Mouse (Mus musculus) neural tube, embryonic 13.5 days (tissue): Measurements from ENCODE around the gene Adap1. TPM values are rescaled to one million over a fixed set of nuclear protein-coding genes. Genes with fewer than 3 reads are reported as not detected.
A peak's percentile ranks its signal among the peaks of the same experiment; 100 is the strongest.

Experiments
- ATAC-seq: fragments of 200-750 bp; cut with Nextera tagmentation; 2 replicates; pipeline ENCODE4 v1.8.0; 2017; ENCODE audit warnings: low read depth, mild to moderate bottlenecking, moderate TSS enrichment, moderate library complexity
- H3K27ac ChIP-seq: fragments of 300-500 bp; sonication (generic); replicated peaks from 2 replicates; pipeline ENCODE4 v1.5.1; 2015; ENCODE audit warnings: moderate library complexity, mild to moderate bottlenecking, inconsistent platforms
- H3K27me3 ChIP-seq: fragments of 300-500 bp; sonication (generic); 2 replicates; pipeline ENCODE4 v1.6.1; 2015; ENCODE audit warnings: mild to moderate bottlenecking, inconsistent platforms
- H3K36me3 ChIP-seq: fragments of 300-500 bp; sonication (generic); 2 replicates; pipeline ENCODE4 v1.6.1; 2015; ENCODE audit warnings: mild to moderate bottlenecking, inconsistent platforms
- H3K4me1 ChIP-seq: fragments of 300-500 bp; sonication (generic); replicated peaks from 2 replicates; pipeline ENCODE4 v1.6.1; 2015; ENCODE audit warnings: inconsistent platforms
- H3K4me2 ChIP-seq: fragments of 300-500 bp; sonication (generic); 2 replicates; pipeline ENCODE4 v1.6.1; 2015; ENCODE audit warnings: inconsistent platforms, mild to moderate bottlenecking, moderate library complexity
- H3K4me3 ChIP-seq: fragments of 300-500 bp; sonication (generic); 2 replicates; pipeline ENCODE4 v1.5.1; 2015; ENCODE audit warnings: mild to moderate bottlenecking, inconsistent platforms
- H3K9ac ChIP-seq: fragments of 300-500 bp; sonication (generic); 2 replicates; pipeline ENCODE4 v1.6.1; 2015; ENCODE audit warnings: moderate library complexity, mild to moderate bottlenecking, inconsistent platforms
- H3K9me3 ChIP-seq: fragments of 300-500 bp; sonication (generic); 2 replicates; pipeline ENCODE4 v1.6.1; 2016; ENCODE audit warnings: inconsistent platforms
- WGBS: fragments of 180-500 bp; shearing (Covaris S2); methylation state at CpG from one replicate; pipeline ENCODE4 v1.1.7; 2015; 5-methylcytosine and 5-hydroxymethylcytosine counted together
- microRNA counts: library from miRNA; unstranded; fragments of <30 nt; microRNA quantifications from one replicate; lab custom pipeline; 2016
- microRNA-seq: library from miRNA; unstranded; fragments of <30 nt; microRNA quantifications from one replicate; pipeline ENCODE4, GENCODE M21; 2016
- polyA plus RNA-seq: library from polyadenylated mRNA; unstranded; fragments of >200 nt; fragmentation: Nextera tagmentation; extraction: Ambion mirVana; gene quantifications from 2 replicates; pipeline ENCODE4 v1.2.1, GENCODE M21; 2015

Gene Adap1
- polyA plus RNA-seq, 1 experiment from 2014 or later = 66.3 TPM

GRCm38 (mm10) chr5:139227645-139228044, 97.8 kb downstream of the Adap1 start:
- Histone ChIP-seq H3K27me3 (no peaks in the 10 kb centered on the region), H3K4me1 (no peaks in the 10 kb centered on the region), H3K36me3 (peaks cover 94% of the 10 kb centered on the region), H3K9ac (no peak overlapping the region), H3K9me3 (no peaks in the 10 kb centered on the region), H3K27ac (no peak overlapping the region), H3K4me3 (no peak overlapping the region), H3K4me2 (no peak overlapping the region)
- ATAC-seq = no peak
- 98% methylated on average over 2 of the region's 2 CpGs for WGBS

DNA sequence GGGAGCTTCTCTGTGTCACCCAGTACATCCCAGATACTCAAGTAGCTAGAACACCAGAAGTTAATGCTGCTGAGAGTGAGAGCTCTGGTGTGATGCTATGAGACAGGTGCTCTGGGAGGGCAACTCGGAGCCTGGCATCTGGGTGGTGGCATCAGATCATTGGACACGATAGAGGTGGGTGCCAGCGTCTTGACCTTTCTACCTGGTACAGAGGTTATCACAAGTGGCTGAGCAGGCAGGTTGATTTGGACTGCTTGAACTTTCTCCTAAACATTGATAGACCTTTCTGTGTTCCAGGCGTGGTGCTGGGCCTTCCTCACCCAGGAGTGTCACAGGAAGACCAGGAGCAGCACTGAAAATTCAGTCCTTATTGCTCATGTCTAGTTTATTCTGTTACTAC, 98.2 kb downstream of the Adap1 start:
- no peaks in the 10 kb centered on the region for H3K9me3 ChIP-seq
- H3K9ac ChIP-seq = no peak overlapping the region
- H3K27me3 ChIP-seq = no peaks in the 10 kb centered on the region
- no peak overlapping the region for H3K27ac ChIP-seq
- no peak for ATAC-seq
- H3K36me3 ChIP-seq = peaks cover 94% of the 10 kb centered on the region
- H3K4me1 ChIP-seq = no peaks in the 10 kb centered on the region
- WGBS = 96% methylated on average over 4 of the region's 4 CpGs
- no peak overlapping the region for H3K4me3 ChIP-seq
- no peak overlapping the region for H3K4me2 ChIP-seq

DNA sequence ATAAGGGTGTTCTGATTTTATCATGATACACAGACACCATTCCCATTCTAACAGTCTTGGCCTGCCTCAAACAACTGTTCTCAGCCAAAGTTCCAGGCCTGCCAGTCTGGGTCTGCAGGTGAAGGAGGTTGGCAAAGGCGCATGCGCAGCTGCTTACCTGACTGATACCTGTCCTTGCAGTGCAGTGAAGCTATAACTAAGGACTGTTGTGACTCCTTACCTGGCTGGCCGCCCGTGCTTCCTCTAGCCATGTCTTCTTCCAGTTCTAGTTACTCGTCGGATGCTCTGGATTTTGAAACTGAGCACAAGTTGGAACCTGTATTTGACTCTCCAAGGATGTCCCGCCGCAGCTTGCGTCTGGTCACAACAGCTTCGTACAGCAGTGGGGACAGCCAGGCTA, 102.1 kb downstream of the Adap1 start:
- Histone ChIP-seq H3K36me3 (peaks cover 82% of the 10 kb centered on the region), H3K27ac (no peak overlapping the region), H3K9me3 (no peaks in the 10 kb centered on the region), H3K4me1 (no peaks in the 10 kb centered on the region), H3K4me2 (no peak overlapping the region), H3K4me3 (no peak overlapping the region), H3K27me3 (no peaks in the 10 kb centered on the region), H3K9ac (no peak overlapping the region)
- WGBS = 95% methylated on average over 10 of the region's 10 CpGs
- no peak for ATAC-seq

MicroRNAs within 50 kb of the gene (microRNA counts, 519-probe panel; counts per million panel counts)
- not detected for microRNA mmu-miR-339-3p (lab: Ali Mortazavi, UCI)
- not detected for microRNA mmu-miR-339-5p (lab: Ali Mortazavi, UCI)

Small RNA genes within 50 kb of the gene (microRNA-seq; reads per million reads assigned to microRNA genes)
- gene Mir339 = 212 reads per million, percentile 64 among the genes with 10 or more reads in this experiment

Other genes starting within 250 kb of the Adap1 start
- 183 and 196 TPM in 2 replicates for gene Prkar1b, start 175.6 kb downstream of the Adap1 start, polyA plus RNA-seq
- gene Dnaaf5, start 175.4 kb downstream of the Adap1 start, polyA plus RNA-seq = 4.6 and 4.8 TPM in 2 replicates
- gene Sun1, start 125.0 kb downstream of the Adap1 start, polyA plus RNA-seq = 40.4 and 42.1 TPM in 2 replicates
- gene Get4, start 73.3 kb downstream of the Adap1 start, polyA plus RNA-seq = 116 and 119 TPM in 2 replicates
- gene Cox19, start 25.8 kb upstream of the Adap1 start, polyA plus RNA-seq = 113 and 120 TPM in 2 replicates
- not detected in 2 replicates for gene Cyp2w1, start 27.0 kb upstream of the Adap1 start, polyA plus RNA-seq
- 1.8 and 1.9 TPM in 2 replicates for gene Gpr146, start 52.1 kb upstream of the Adap1 start, polyA plus RNA-seq
- 0.38 and 0.39 TPM in 2 replicates for gene C130050O18Rik, start 79.7 kb upstream of the Adap1 start, polyA plus RNA-seq
- 8.5 and 9.9 TPM in 2 replicates for gene Gper1, start 97.5 kb upstream of the Adap1 start, polyA plus RNA-seq
- 14.9 and 15.1 TPM in 2 replicates for gene 3110082I17Rik, start 134.9 kb upstream of the Adap1 start, polyA plus RNA-seq
- 16.0 and 18.0 TPM in 2 replicates for gene Zfand2a, start 158.9 kb upstream of the Adap1 start, polyA plus RNA-seq
- 43.3 and 46.4 TPM in 2 replicates for gene Uncx, start 217.9 kb upstream of the Adap1 start, polyA plus RNA-seq